Comparison of ENCODE assay signal across 11 mouse cellular contexts in the genomic region with DNA sequence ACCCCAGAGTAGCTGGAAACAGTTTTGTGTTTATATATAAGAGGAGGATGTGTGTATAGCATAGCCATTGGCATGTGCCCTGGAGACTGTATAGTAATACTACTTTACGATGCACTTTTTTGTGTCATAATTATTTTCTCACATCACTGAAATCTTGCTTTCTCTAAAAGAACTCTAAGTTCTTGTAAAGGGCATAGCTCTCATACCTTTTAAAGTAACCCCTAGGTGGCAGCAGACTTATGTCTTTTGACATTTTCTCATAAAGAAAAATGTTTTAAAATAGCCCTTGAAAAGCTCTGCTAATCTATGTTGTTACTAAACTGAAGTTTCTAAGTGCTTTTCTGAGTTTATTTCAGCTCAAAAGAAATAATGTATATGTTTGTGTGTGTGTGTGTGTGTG. TPM values are rescaled to one million over a fixed set of nuclear protein-coding genes. Genes with fewer than 3 reads are reported as not detected.
A peak's percentile ranks its signal among the peaks of the same experiment; 100 is the strongest.
DNase-seq lines count a peak whose midpoint lies in the region; ATAC-seq lines count a peak whose summit lies in the region.
"Had no signal": no experiment of that assay in that cellular context is flagged by ENCODE, and none has a peak within 500 bp of the region (broad histone marks: within the 10 kb centered on the region; RNA-seq: fewer than 3 reads in every experiment).

No protein-coding gene starts in this region.

- no peaks in the 10 kb centered on the region for H3K4me1 ChIP-seq in heart, embryonic 12.5 days (replicated peaks)
- H3K4me1 ChIP-seq: limb, embryonic 13.5 days had no signal

- H3K27ac ChIP-seq in heart, embryonic 12.5 days (ENCODE audit: poor library complexity, severe bottlenecking), result no peak overlapping the region
- H3K27ac ChIP-seq: limb, embryonic 13.5 days had no signal

- no peak for ATAC-seq in heart, embryonic 12.5 days (ENCODE audit: insufficient number of reproducible peaks, low FRiP score)
- ATAC-seq in monocyte, adult 5-6 weeks (replicated peaks; ENCODE audit: insufficient number of reproducible peaks, low FRiP score, low TSS enrichment, poor library complexity, severe bottlenecking), result no peak
- ATAC-seq: inflammation-experienced regulatory T-cells, adult 6 months had no signal

- WGBS in heart, embryonic 12.5 days, result 91% methylated on average over 1 of the region's 1 CpGs

- no peak overlapping the region for H3K9ac ChIP-seq in heart, embryonic 12.5 days
- H3K9ac ChIP-seq: limb, embryonic 13.5 days had no signal

- H3K36me3 ChIP-seq in heart, embryonic 12.5 days, result peaks cover 72% of the 10 kb centered on the region

- H3K27me3 ChIP-seq in heart, embryonic 12.5 days (replicated peaks), result no peaks in the 10 kb centered on the region
- H3K27me3 ChIP-seq: limb, embryonic 13.5 days had no signal

- H3K4me2 ChIP-seq in heart, embryonic 12.5 days, result no peak overlapping the region
- H3K4me2 ChIP-seq: limb, embryonic 13.5 days had no signal

- DNase-seq in heart, adult 8-10 months (ENCODE audit: low spot score), result peak; percentile 21
- DNase-seq in thymus, postnatal 0 days (ENCODE audit: low spot score), result peak; percentile 63
- DNase-seq in thymus, postnatal 4 days, result no peak
- DNase-seq in fibroblast of lung, adult 2 months (ENCODE audit: low read depth), result peak; percentile 44
- no peak for DNase-seq in right cerebral cortex, postnatal 14 days
- DNase-seq in thymus, postnatal 25 days, result no peak
- DNase-seq: thymus, postnatal 36 days had no signal

- H3K9me3 ChIP-seq in heart, embryonic 12.5 days (replicated peaks), result no peaks in the 10 kb centered on the region
- H3K9me3 ChIP-seq: limb, embryonic 13.5 days had no signal

- H3K4me3 ChIP-seq in heart, embryonic 12.5 days, result no peak overlapping the region
- H3K4me3 ChIP-seq: limb, embryonic 13.5 days had no signal

RNA-seq across cellular contexts. Expression of a gene that starts 49.9 kb away (rescaled TPM):
- total RNA-seq in heart, adult 8-10 months (2022), result 100 to 1,000 TPM; 148 to 189 (median 170) TPM
- polyA plus RNA-seq in heart, embryonic 12.5 days (2016; fragmentation: Nextera tagmentation; extraction: Ambion mirVana), result 51.4 and 53.0 TPM in 2 replicates
- 26.8 and 28.3 TPM in 2 replicates for polyA plus RNA-seq in thymus, postnatal 0 days (2015; fragmentation: Nextera tagmentation; extraction: Ambion mirVana)
- 53.4 to 71.9 TPM (median 57.4 TPM) in 3 replicates for total RNA-seq in monocyte, adult 5-6 weeks (2017)

Comparison
In these comparisons a context has a peak if more than half of its experiments do, and no peak if none do; other contexts are left out.
1. DNase-seq: peak in heart, adult 8-10 months (single experiment), thymus, postnatal 0 days (single experiment) and fibroblast of lung, adult 2 months (single experiment); none in thymus, postnatal 4 days (single experiment), right cerebral cortex, postnatal 14 days (single experiment) and thymus, postnatal 25 days (single experiment).